Mouse (Mus musculus): ENCODE results near the gene Chchd6. TPM values are rescaled to one million over a fixed set of nuclear protein-coding genes. Genes with fewer than 3 reads are reported as not detected.

The Chchd6 gene
- total RNA-seq, 1 experiment from 2014 or later = 0.29 TPM

DNA sequence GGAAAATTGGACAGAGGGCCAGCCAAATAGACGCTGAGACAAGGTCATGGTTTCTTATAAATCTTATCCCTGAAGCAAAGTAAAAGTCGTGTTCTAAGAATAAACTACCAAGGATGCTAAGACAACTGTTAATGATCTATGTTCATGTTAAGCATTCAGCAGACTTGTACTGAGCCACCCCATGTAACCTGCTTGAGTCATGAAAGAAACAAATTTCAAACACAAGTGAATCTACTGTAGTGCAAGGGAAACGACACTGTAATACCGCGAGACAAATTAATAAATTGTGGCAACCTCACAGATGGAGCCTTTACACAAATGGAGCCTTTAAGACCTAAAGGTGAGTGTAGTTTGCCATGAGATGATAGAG lies 310 bp upstream of the Chchd6 start:
- no peak for ATAC-seq (replicated peaks; ENCODE audit: insufficient number of reproducible peaks, low FRiP score, low TSS enrichment, poor library complexity, severe bottlenecking)

DNA sequence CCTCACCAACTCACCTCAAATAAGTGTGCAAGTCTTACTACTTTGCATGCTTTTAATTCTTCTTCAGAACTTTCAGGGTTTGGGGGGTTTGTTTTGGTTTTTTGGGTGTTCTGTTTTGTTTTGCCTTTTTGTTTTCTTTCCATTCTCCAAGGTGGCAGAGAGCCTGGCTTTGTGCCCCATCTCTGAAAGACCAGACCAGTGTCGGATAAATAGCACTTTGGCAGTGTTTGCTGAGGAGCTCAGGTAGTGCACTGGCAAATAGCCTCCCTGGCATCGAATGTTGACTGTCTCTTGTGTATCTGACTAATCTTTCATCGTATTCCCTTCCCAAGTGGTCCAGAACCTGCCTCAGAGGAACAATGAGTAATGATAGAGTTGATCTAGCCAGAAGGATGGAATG lies 3.4 kb downstream of the Chchd6 start:
- no peak for ATAC-seq (replicated peaks; ENCODE audit: insufficient number of reproducible peaks, low FRiP score, low TSS enrichment, poor library complexity, severe bottlenecking)

DNA sequence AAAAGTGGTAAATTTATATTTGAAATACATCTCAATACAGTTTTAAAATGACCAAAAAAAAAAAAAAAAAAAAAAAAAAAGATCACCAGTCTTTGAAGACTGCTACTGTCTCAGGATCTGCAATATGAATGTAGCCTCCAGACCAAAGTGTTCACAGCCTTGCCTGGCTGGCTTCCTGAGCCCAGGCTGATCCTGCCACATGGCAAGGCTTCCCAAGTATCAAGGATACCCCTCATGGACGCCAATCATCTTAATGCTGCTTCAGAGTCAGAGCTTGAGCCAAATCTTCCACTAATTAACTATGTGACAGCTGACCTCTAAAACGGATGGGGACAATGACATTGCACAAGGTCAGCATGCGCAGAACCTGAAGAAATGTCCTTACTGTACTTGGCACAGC lies 3.9 kb downstream of the Chchd6 start:
- no peak for ATAC-seq (replicated peaks; ENCODE audit: insufficient number of reproducible peaks, low FRiP score, low TSS enrichment, poor library complexity, severe bottlenecking)

DNA sequence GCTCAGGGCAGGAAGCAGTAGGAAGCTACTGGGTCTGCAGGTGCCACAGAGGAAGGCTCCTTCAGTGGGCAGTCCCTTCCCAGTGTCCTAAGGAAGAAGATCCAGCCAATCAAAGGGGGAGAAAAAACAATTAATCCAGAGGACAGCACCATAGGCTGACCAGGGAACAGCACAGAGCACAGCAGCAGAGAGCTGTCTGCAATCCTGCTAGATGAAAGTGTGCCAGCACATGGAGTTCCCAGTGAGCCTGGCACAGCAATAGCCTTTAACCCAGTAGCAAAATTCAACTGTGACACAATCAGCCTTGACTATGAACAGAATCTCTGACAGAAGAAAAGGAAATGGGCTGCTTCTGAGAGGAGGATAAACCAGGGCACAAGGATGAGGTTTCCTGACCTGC lies 9.8 kb downstream of the Chchd6 start:
- ATAC-seq (replicated peaks; ENCODE audit: insufficient number of reproducible peaks, low FRiP score, low TSS enrichment, poor library complexity, severe bottlenecking) = no peak

DNA sequence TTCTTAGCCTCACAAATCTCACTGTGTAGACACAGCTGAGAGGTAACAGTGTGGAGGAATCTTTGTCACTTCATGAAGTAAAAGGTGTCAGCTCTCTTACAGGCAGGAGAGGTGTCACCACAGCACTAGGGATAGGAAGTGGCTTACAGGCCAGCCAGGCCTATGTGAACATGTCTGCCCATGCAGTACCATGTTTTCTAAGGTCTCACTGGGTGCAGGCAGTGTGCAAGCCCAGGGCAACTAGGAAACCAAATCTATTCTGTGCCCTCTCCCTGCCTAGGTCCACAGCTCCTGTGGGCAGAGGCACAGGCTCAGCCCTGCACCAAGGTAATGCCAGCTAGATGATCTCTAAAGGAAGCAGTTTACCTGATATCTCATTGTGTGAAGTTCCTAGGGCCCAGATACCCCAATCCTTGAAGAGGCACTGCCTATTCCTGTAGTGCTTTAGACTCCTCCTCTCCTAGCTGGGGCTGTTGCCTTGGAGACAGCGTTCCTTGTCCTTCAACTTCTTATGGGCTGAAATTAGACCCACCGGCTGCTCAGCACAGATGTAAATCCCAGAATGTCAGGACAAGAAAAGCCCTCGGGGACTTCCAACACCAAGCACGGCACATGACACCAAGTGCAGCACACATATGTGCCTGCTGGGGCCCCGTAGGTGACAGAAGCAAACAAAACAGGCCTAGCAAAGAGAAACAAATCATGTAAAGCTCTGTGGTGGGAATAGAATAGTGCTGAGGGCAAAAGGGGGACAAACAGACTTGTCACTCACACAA lies 10.6 kb downstream of the Chchd6 start:
- ATAC-seq (replicated peaks; ENCODE audit: insufficient number of reproducible peaks, low FRiP score, low TSS enrichment, poor library complexity, severe bottlenecking) = no peak

DNA sequence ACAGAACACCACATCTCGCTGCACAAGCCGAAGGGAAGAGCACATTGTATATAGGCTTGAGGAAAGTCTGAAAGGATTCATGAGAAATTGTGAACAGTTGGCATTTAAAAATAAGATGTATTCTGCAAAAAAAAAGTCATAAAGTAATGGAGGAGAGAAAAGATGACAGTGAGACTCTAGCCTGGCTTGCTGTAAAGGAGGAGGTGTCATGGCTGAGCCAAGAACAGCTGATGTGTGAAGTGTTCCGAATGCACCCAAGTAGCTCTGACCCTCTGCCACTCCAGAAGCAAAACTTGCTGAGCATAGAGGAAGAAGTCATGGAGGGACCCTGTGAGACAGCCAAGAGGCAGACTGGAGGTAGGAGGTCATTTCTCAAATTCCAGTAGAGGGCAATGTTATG lies 12.3 kb downstream of the Chchd6 start:
- ATAC-seq (replicated peaks; ENCODE audit: insufficient number of reproducible peaks, low FRiP score, low TSS enrichment, poor library complexity, severe bottlenecking) = no peak

DNA sequence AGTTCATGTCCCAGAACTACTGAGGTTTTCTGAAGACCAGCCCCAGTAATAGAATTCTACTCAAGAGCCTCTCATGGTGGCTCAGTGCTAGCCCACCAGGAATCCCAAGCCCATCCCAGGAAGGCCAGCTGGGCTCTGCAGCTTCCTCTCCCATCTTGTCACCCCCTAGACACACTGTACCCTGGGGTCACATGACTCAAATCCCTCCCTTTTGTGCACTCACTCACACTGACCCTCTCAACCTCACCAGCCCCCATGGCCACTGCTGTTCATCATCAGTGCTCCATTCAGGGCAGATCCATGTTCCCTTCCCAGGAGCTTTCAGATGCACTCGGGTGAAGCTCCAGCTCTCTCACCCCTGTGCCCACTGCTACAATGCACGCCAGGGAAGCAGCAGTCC lies 20.8 kb downstream of the Chchd6 start:
- no peak for ATAC-seq (replicated peaks; ENCODE audit: insufficient number of reproducible peaks, low FRiP score, low TSS enrichment, poor library complexity, severe bottlenecking)

DNA sequence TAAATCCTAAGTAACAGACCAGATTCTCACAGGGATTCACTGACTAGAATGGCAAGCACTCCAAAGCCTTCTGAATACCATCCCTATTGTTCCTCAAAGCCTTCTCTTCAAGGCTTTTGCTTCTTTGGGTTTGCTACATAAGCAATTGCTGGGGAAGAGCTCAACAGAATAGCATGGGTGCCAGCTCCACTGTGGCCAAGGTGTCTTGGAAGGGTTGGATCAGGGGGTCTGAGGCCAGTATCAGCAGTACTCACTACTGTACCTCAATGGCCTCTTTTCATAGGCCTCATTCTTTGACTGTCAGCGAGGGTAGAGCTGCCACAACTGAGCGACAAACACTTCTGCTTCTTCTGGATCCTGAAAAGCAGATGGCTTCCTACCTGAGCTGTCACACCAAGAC lies 21.7 kb downstream of the Chchd6 start:
- no peak for ATAC-seq (replicated peaks; ENCODE audit: insufficient number of reproducible peaks, low FRiP score, low TSS enrichment, poor library complexity, severe bottlenecking)

DNA sequence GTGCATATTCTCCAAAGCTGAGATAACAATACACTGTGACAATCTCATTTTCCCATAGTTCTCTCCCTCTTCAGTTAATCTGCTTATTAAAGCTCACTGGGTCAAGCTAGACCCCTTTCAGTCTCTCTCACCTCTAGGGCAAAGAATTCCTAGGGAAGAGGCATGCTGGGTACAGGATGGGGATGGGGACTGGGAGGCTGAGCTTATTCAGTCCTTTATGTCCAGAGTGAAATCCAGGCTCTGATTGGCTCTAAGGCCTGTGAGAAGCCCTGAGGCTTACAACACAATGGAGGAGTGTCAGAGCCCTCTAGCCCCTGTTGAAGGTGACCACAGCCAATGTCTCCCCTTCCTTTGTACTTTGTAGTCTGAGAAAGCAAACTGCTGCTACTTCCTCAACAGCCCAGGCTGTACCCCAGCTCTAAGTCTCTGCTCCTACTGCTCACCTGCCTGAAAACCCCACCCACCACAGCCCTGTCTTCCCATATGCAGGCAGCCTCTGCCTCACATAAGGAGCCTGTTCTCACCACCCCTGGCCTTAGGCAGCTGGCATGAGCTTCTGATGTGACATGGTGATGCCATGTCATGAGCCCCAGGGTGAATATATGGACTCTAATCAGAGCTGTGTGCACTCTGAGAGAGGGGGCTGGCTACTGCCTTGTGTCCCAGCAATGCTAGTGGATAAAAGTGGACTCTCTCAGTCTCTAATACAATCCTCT lies 22.4 kb downstream of the Chchd6 start:
- ATAC-seq (replicated peaks; ENCODE audit: insufficient number of reproducible peaks, low FRiP score, low TSS enrichment, poor library complexity, severe bottlenecking) = no peak

DNA sequence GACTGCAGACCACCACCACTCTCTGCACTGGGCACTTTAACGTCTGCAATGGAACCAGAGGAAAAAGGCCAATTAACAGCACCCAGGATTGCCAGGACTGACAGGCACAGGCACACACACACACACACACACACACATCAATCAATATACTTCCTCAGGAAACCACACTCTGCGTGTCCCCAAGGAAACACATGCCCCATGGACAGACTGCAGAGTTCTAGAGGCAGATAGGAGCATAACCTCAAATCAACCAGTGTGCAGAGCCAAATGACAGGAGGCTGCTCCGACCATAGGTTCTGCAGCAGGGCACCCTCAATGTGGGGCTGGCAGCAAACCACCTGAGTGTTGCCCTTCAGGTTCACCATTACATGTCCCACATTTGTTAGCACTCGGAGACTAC lies 26.1 kb downstream of the Chchd6 start:
- no peak for ATAC-seq (replicated peaks; ENCODE audit: insufficient number of reproducible peaks, low FRiP score, low TSS enrichment, poor library complexity, severe bottlenecking)

DNA sequence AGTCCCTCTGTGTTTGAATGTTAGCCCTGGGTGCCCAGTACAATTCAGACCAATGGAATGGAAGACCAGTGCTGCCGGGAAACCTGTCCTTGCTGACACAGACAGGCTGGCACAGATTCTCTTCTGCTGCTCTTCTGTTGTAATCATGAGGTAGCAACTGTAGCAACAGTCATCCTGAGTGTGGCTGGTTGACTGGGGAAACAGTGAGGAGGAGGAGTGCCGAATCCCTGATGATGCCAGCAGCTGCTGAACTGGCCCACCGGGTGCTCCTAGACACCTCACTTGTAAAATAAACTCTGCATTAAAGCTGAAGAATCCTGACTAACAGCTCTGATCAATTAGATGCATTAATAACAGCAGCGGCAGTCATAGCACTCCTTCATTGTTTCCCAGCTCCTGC lies 28.7 kb downstream of the Chchd6 start:
- ATAC-seq (replicated peaks; ENCODE audit: insufficient number of reproducible peaks, low FRiP score, low TSS enrichment, poor library complexity, severe bottlenecking) = no peak

DNA sequence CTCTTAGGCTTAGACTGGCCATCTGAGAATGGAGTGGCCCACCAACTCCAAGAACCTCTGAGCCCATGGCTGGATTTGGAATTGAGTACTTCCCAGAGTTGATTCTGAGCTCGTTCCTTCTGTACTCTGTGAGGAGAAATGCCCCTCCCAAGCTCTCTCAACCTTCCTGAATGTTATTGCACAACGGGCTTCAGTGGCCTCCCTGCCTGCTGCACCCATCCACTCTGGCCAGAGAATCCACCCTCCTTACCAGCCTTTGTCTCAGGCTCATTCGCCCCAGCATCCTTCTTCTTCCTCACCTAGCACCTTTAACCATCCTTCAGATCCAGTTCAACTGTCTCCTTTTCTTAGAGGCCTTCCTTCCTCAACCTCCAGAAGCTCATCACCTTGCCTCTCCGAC lies 32.1 kb downstream of the Chchd6 start:
- ATAC-seq (replicated peaks; ENCODE audit: insufficient number of reproducible peaks, low FRiP score, low TSS enrichment, poor library complexity, severe bottlenecking) = no peak

DNA sequence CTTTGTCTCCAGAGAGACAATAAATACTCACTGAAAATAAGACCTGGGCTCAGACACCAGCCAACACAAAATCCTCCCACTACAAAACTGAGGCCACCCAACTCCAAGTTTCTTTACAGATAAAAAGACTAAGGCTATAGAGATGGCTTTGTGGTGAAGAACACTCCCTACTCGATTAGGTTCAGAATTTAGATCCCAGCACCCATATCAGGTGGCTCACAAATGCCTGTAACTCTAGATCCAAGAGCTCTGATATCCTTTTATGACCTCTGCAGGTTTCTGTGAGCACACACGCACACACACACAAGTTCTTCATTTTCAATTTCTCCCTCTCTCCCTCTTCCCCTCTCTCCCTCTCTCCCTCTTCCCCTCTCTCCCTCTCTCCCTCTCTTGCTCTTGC lies 34.6 kb downstream of the Chchd6 start:
- no peak for ATAC-seq (replicated peaks; ENCODE audit: insufficient number of reproducible peaks, low FRiP score, low TSS enrichment, poor library complexity, severe bottlenecking)

DNA sequence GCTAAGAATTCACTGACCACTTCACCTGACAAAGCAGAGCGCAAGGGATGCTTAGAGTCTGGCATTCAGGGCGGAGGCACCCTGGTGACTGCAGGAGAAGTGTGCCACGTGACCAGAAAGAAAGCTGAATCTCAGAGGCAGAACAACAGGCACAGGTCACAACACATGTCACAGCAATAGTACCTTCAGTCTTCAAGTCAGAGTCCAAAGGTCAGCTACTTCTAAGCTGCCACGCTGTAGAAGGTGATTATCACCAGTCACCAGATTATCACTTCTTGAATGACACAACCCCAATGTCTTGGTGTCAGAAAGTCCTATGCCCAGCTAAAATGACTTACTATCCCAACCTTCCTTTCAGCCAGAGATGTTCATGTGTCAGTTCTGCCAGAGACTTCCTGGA lies 37.8 kb downstream of the Chchd6 start:
- ATAC-seq (replicated peaks; ENCODE audit: insufficient number of reproducible peaks, low FRiP score, low TSS enrichment, poor library complexity, severe bottlenecking) = no peak

DNA sequence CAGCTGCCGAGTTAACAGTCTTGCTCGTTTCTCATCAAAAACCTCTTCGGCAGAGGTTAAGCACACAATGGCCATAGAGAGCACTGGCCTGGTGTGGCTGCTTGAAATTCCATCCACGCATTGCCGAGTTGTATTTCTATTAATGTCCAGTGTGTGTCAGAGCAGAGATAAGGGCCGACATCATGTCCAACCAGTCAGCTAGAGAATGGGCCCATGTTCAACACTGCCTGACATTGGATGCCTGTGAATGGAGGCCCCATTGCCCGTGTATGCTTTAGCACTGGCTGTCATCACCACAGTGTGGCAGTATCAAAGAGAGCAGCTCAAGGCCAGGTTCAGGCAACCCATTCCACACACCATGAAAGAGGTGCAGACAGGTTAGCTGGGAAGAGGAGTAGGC lies 38.9 kb downstream of the Chchd6 start:
- ATAC-seq (replicated peaks; ENCODE audit: insufficient number of reproducible peaks, low FRiP score, low TSS enrichment, poor library complexity, severe bottlenecking) = no peak

DNA sequence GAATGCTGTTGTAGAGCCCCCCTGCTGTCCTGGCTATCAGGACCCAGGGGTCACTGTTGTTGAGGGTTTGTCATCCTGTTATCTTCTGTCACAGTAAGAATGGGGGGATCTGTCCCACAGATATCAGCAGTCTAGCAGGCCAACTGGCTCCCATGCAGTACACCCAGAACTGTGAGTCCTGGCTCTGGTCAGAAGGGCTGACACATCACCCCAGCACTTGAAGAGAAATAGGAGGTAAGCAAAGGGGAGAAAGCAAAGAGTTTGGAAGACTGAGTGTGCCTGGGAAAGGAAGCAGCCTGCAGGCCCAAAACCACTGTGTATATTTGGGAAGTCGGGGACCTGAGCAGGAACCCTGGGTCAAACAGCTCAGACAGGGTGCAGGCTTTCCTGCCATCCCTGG lies 39.5 kb downstream of the Chchd6 start:
- no peak for ATAC-seq (replicated peaks; ENCODE audit: insufficient number of reproducible peaks, low FRiP score, low TSS enrichment, poor library complexity, severe bottlenecking)

DNA sequence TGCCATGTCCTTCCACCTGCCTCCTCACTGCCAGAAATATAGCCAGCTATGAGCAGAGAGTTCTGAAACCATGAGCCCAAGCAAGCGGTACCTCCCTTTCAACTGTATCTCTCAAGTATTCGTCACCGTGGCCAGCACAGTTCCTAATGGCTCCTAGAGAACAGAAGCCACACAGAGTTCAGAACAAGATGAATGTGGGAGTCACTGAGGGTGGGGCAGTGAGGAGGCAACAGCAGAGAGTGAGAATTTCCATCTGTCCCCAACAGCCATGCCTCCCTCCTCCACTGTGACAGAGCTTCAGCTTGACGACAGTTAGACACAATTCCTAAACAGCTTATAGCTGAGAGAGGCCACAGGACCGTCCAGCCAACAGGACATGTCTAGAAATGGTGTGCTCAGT lies 41.4 kb downstream of the Chchd6 start:
- ATAC-seq (replicated peaks; ENCODE audit: insufficient number of reproducible peaks, low FRiP score, low TSS enrichment, poor library complexity, severe bottlenecking) = no peak

DNA sequence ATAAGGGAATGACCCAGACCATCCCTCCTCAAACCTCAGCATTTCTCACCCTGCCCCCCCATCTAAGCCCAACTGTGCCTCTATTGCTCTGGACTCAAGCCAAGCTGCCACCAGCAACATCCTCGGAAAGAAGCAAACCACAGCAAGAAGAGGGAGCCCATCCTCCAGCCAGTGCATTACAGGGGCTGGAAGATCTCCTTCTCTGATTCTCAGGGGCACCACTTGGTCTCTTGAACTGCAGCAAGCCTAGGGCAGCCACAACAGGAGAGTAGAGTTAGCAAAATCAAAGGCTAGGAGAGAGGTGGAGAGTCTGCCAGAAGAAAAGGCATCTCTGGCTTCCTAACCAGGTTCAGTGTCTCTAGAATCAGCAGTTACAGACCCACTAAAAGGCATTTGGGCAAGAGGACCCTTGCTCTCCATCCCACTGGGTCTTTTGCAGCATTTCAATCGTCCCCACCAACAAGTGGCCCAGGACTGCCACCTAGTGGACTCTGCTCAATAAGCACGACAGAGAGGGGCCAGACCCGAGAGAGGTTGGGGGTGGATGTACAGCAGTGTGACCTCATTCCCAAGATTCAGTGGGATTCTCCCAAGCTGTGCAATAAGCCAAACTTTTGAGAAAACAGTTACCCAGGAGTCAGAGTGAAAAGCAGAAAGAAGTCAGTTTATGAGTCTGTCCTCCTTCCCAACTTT lies 42.3 kb downstream of the Chchd6 start:
- no peak for ATAC-seq (replicated peaks; ENCODE audit: insufficient number of reproducible peaks, low FRiP score, low TSS enrichment, poor library complexity, severe bottlenecking)

DNA sequence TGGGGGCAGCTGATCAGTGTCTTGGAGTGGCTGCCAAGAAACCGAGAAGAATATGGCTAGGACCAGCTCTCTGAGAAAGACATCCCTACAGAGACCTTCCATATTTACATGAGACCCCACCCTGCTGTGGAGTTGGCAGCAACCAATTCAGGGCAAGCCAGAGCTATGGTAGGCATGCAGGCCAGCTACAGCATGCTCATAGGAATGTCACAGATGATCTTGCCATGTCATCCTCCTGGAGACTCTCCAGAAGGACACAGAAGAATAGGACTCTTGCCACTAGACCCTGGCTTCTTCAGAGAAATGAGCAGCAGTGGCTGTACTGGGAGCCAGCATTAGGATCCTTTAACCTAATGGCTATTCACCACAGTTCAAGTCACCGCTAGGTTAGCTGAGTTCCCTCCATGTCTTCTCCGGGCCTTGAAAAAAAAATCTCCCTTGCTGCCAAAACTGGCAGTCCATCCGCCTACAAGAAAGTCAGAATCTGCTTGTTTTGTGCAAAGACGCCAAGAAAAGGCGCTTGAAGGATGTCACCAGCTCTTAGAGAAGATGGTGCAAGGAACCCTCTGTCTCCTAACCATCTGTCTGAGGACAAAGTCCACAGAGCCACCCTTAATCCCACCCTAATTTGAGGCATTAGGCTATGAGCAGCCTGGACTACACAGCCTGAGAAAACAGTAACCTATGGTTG lies 43.0 kb downstream of the Chchd6 start:
- no peak for ATAC-seq (replicated peaks; ENCODE audit: insufficient number of reproducible peaks, low FRiP score, low TSS enrichment, poor library complexity, severe bottlenecking)
